Mouse (Mus musculus): ENCODE data around the gene 4932414N04Rik. TPM values are rescaled to one million over a fixed set of nuclear protein-coding genes. Genes with fewer than 3 reads are reported as not detected.
"Not testable (repeated sequence)": the region's sequence is repeated elsewhere in the genome, so short reads cannot be mapped to it uniquely, and the experiment has no call there.

4932414N04Rik gene
- polyA plus RNA-seq (2012; rRNA removed), result not detected in 2 replicates

DNA sequence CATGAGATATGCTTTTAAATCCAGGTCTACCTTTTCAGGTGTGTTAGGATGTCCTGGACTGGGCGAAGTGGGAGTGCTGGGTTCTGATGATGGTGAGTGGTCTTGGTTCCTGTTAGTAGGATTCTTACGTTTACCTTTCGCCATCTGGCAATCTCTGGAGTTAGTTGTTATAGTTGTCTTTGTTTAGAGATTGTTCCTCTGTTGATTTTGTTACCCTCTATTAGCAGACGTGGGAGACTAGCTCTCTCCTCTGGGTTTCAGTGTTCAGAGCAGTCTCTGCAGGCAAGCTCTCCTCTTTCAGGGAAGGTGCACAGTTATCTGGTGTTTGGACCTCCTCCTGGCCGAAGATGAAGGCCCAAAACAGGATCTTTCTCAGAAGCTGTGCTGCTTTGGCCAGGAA is at the start of gene 4932414N04Rik:
Gene 4932414N04Rik (plus strand): TSS at position 301 of the 400 bp plus-strand sequence.
- H3K4me3 ChIP-seq (ENCODE audit: extremely low read depth, insufficient read depth, insufficient read length); DNase-seq (ENCODE audit: low read depth in 1 of 2, low spot score in 2 of 2); H3K27ac ChIP-seq (ENCODE audit: insufficient read depth, low read length); H3K27me3 ChIP-seq (ENCODE audit: control insufficient read depth, insufficient read depth, low read length); H3K4me1 ChIP-seq (ENCODE audit: control insufficient read depth, insufficient read depth, insufficient read length); H3K36me3 ChIP-seq (ENCODE audit: control insufficient read depth, insufficient read depth, low read length): not testable (repeated sequence)
- WGBS, result 54% methylated on average over 2 of the region's 5 CpGs

DNA sequence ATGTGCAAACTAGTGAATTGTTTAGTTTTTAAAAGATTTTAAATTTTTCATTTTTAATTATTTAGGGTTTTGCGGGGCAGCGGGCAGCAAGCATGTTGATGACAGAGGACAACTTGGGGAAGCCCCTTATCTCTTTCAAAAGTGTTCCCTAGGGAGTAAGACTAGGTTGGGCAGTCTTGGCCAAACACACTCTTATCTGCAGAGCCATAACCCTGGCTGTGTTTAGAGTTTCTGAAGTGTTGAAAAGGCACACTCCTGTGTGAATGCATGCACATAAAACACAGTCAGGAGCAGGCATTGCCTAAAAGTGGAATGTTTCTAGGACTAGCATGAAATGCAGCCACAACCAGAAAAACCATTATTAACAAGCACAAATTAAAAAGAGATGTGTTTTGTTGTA is 75.9 kb downstream of the 4932414N04Rik start:
- no peaks in the 10 kb centered on the region for H3K4me1 ChIP-seq (ENCODE audit: control insufficient read depth, insufficient read depth, insufficient read length)
- H3K27ac ChIP-seq (ENCODE audit: insufficient read depth, low read length), result no peak overlapping the region
- no peak for TF ChIP-seq POLR2A (IDR thresholded peaks at IDR 0.05; ENCODE audit: low read depth, low read length)
- no peak for TF ChIP-seq CTCF (IDR thresholded peaks at IDR 0.05; ENCODE audit: extremely low read depth, insufficient read depth, insufficient read length, insufficient replicate concordance)
- H3K4me3 ChIP-seq (ENCODE audit: extremely low read depth, insufficient read depth, insufficient read length), result no peak overlapping the region
- no peaks in the 10 kb centered on the region for H3K27me3 ChIP-seq (ENCODE audit: control insufficient read depth, insufficient read depth, low read length)
- WGBS, result 95% methylated on average over 2 of the region's 2 CpGs
- no peak for DNase-seq (ENCODE audit: low read depth in 1 of 2, low spot score in 2 of 2)
- no peaks in the 10 kb centered on the region for H3K36me3 ChIP-seq (ENCODE audit: control insufficient read depth, insufficient read depth, low read length)

DNA sequence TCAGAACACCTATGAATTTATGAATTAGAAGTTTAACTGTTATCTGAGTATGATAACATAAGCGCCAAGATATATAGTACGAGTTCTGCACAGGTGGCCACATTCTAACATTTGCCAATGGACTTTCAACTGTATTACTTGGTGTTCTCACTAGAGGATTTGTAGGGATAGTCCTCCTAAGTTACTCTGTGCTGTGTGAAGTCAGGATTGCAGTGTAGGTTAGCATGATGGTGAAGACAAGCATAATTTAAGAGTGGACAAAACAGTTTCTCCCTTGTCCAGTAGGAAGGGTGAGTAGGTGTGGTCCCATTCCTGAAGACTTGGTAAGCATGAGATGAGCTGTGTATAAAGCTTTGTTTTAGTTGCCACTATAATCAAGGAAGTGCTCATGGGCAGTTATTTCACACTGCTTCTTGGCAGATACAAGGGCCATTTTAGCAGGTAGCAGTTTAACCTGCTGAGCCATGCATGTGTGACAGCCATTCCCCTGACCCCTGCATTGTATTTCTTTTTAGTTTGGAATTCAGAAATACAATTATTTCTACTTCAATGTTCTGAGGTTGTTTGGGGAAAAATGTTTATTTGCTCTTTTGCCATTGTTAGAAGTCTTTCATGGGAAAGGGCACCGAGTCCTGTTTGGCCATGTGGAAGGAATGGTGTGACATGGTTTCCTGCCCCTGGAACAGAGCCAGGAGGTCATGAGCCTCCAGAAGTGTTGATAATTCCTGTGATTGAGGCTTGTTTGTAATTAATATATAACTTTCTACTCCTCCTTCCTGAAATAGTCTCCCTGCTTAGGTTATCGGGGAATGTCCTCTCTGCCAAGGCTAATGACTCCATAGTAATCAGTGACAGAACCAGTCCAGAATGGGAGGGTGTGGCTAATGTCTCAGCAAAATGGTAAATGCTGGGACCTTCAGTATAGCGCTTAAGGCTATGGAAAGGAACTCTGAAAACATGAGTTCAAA is 83.8 kb downstream of the 4932414N04Rik start:
- Histone ChIP-seq H3K27ac (ENCODE audit: insufficient read depth, low read length) (no peak overlapping the region), H3K36me3 (ENCODE audit: control insufficient read depth, insufficient read depth, low read length) (no peaks in the 10 kb centered on the region), H3K4me1 (ENCODE audit: control insufficient read depth, insufficient read depth, insufficient read length) (no peaks in the 10 kb centered on the region), H3K4me3 (ENCODE audit: extremely low read depth, insufficient read depth, insufficient read length) (no peak overlapping the region), H3K27me3 (ENCODE audit: control insufficient read depth, insufficient read depth, low read length) (no peaks in the 10 kb centered on the region)
- 88% methylated on average over 5 of the region's 5 CpGs for WGBS
- TF ChIP-seq POLR2A (IDR thresholded peaks at IDR 0.05; ENCODE audit: low read depth, low read length) (no peak), CTCF (IDR thresholded peaks at IDR 0.05; ENCODE audit: extremely low read depth, insufficient read depth, insufficient read length, insufficient replicate concordance) (no peak)
- DNase-seq (ENCODE audit: low read depth in 1 of 2, low spot score in 2 of 2), result no peak

DNA sequence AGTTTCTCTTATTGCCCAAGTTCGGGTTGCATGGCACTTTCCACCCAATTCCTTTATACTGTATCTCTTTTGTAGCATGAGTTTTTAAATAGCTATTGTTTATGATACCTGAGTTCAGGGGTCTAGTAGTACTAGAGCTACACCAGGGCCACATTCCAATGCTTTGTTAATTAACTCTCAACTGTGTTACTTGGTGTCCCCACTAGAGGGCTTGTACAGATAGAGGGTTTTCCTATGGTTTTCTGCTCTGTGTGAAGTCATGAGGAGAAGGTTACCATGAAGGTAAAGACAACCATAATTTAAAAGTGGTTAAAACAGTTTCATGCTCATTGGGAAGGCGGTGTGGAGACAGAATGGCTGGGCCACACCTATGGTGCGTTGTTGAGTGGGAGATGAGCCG is 88.3 kb downstream of the 4932414N04Rik start:
- TF ChIP-seq POLR2A (IDR thresholded peaks at IDR 0.05; ENCODE audit: low read depth, low read length) (no peak), CTCF (IDR thresholded peaks at IDR 0.05; ENCODE audit: extremely low read depth, insufficient read depth, insufficient read length, insufficient replicate concordance) (no peak)
- Histone ChIP-seq H3K27ac (ENCODE audit: insufficient read depth, low read length) (no peak overlapping the region), H3K27me3 (ENCODE audit: control insufficient read depth, insufficient read depth, low read length) (no peaks in the 10 kb centered on the region), H3K4me1 (ENCODE audit: control insufficient read depth, insufficient read depth, insufficient read length) (no peaks in the 10 kb centered on the region), H3K36me3 (ENCODE audit: control insufficient read depth, insufficient read depth, low read length) (no peaks in the 10 kb centered on the region), H3K4me3 (ENCODE audit: extremely low read depth, insufficient read depth, insufficient read length) (no peak overlapping the region)
- no peak for DNase-seq (ENCODE audit: low read depth in 1 of 2, low spot score in 2 of 2)
- WGBS, result 84% methylated on average over 4 of the region's 4 CpGs

DNA sequence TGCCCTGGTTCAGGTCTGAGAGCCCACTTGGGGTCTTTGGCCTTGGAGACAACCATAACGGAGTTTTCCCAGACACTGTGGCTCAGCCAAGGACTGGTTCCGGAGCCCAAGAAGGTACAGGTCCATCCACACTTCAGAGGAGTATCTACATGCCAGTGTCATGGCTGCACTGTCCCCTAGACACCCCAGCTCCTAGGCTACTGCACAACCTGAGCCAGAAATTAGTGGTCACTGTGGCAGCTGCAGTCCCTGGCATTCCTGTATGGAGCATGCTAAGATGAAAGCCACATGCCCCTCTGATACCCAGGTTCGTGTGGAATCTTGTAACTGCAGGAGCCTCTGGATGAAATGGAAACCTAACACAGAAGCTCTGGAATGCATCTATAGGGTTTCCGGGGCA is 99.9 kb downstream of the 4932414N04Rik start:
- no peak for DNase-seq (ENCODE audit: low read depth in 1 of 2, low spot score in 2 of 2)
- 88% methylated on average over 4 of the region's 4 CpGs for WGBS
- no peak for TF ChIP-seq POLR2A (IDR thresholded peaks at IDR 0.05; ENCODE audit: low read depth, low read length)
- TF ChIP-seq CTCF (IDR thresholded peaks at IDR 0.05; ENCODE audit: extremely low read depth, insufficient read depth, insufficient read length, insufficient replicate concordance), result no peak

DNA sequence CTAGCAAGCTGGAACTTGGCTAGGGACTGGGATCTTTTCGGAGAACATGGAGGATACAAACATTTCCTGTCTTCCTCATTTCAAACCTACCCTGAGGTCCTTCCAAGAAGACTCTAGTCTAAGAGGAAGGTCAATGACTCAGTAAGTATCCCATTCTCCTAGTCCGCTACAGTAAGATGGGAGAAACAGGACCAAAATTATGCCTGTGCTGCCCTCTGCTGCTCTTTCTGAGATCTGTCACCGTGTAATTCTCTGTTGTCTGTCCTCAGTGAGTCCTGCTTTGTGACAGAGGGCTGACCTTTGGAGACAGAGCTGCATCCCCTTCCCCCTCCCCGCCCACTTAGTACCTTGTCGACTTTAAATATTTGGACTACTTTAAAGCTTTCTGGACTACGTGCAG is 100.5 kb downstream of the 4932414N04Rik start:
- WGBS, result 37% methylated on average over 6 of the region's 6 CpGs
- H3K4me3 ChIP-seq (ENCODE audit: extremely low read depth, insufficient read depth, insufficient read length), result no peak overlapping the region
- no peak for DNase-seq (ENCODE audit: low read depth in 1 of 2, low spot score in 2 of 2)
- TF ChIP-seq CTCF (IDR thresholded peaks at IDR 0.05; ENCODE audit: extremely low read depth, insufficient read depth, insufficient read length, insufficient replicate concordance) (no peak), POLR2A (IDR thresholded peaks at IDR 0.05; ENCODE audit: low read depth, low read length) (no peak)
- H3K4me1 ChIP-seq (ENCODE audit: control insufficient read depth, insufficient read depth, insufficient read length), result no peaks in the 10 kb centered on the region
- H3K27ac ChIP-seq (ENCODE audit: insufficient read depth, low read length), result no peak overlapping the region
- no peaks in the 10 kb centered on the region for H3K27me3 ChIP-seq (ENCODE audit: control insufficient read depth, insufficient read depth, low read length)
- H3K36me3 ChIP-seq (ENCODE audit: control insufficient read depth, insufficient read depth, low read length), result no peaks in the 10 kb centered on the region

More for the DNA sequence above, 99.9 kb downstream of the 4932414N04Rik start:
- Histone ChIP-seq H3K27ac (ENCODE audit: insufficient read depth, low read length) (no peak overlapping the region), H3K4me3 (ENCODE audit: extremely low read depth, insufficient read depth, insufficient read length) (no peak overlapping the region), H3K27me3 (ENCODE audit: control insufficient read depth, insufficient read depth, low read length) (no peaks in the 10 kb centered on the region), H3K4me1 (ENCODE audit: control insufficient read depth, insufficient read depth, insufficient read length) (no peaks in the 10 kb centered on the region), H3K36me3 (ENCODE audit: control insufficient read depth, insufficient read depth, low read length) (no peaks in the 10 kb centered on the region)

DNA sequence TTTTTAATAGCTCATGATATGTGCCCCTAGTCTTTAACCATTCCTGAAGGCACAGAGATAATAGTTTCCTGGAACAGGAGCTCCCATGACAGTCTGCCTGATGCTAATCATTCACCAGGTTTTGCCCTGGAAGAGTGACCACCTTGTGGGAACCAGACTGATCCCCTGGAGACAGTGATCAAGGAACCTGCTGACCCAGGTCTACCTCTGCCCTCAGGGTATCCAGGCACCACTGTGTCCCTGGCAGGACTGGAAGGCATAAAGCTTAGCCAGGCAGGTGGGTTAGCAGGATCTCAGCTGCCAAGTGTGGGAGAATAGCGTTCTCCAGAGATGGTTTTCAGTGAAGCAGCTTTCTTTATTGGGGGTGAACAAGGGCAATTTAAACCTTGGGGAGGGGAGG is 109.1 kb downstream of the 4932414N04Rik start:
- no peak for TF ChIP-seq CTCF (IDR thresholded peaks at IDR 0.05; ENCODE audit: extremely low read depth, insufficient read depth, insufficient read length, insufficient replicate concordance)
- no peak for TF ChIP-seq POLR2A (IDR thresholded peaks at IDR 0.05; ENCODE audit: low read depth, low read length)
- no peak for DNase-seq (ENCODE audit: low read depth in 1 of 2, low spot score in 2 of 2)
- no peak overlapping the region for H3K4me3 ChIP-seq (ENCODE audit: extremely low read depth, insufficient read depth, insufficient read length)
- no peaks in the 10 kb centered on the region for H3K27me3 ChIP-seq (ENCODE audit: control insufficient read depth, insufficient read depth, low read length)
- H3K4me1 ChIP-seq (ENCODE audit: control insufficient read depth, insufficient read depth, insufficient read length), result no peaks in the 10 kb centered on the region
- no peak overlapping the region for H3K27ac ChIP-seq (ENCODE audit: insufficient read depth, low read length)
- WGBS, result 86% methylated on average over 1 of the region's 1 CpGs
- no peaks in the 10 kb centered on the region for H3K36me3 ChIP-seq (ENCODE audit: control insufficient read depth, insufficient read depth, low read length)
